Mouse (Mus musculus): Measurements from ENCODE around the gene Kcnip4.

- TF ChIP-seq ZNF384 (IDR thresholded peaks at IDR 0.05; ENCODE audit: low read depth, low read length) (no peak), MAFK (IDR thresholded peaks at IDR 0.05; ENCODE audit: insufficient read depth, low read depth, low read length) (no peak), CHD2 (IDR thresholded peaks at IDR 0.05; ENCODE audit: low read depth, low read length) (no peak), ZC3H11A (IDR thresholded peaks at IDR 0.05; ENCODE audit: borderline replicate concordance, low read depth, low read length) (no peak), HCFC1 (IDR thresholded peaks at IDR 0.05; ENCODE audit: borderline replicate concordance, insufficient read depth, low read length) (no peak)
These were observed 1024.5 kb downstream of the Kcnip4 start for GRCm38 (mm10) chr5:48500204-48500603.

All from ES-E14 (cell line).